Mouse (Mus musculus) MEL (cell line): ENCODE measurements around the gene Add2. TPM values are rescaled to one million over a fixed set of nuclear protein-coding genes. Genes with fewer than 3 reads are reported as not detected.

Experiments
- DNase-seq: peaks from one replicate; pipeline ENCODE4 v3.0.0; 2011; ENCODE audit warnings: low read depth, low spot score
- H3K27ac ChIP-seq: 2 replicates; pipeline ENCODE4 v1.5.1; 2012; ENCODE audit warnings: low read depth, mild to moderate bottlenecking, control low read depth, low read length, moderate library complexity; ENCODE audit not compliant: control insufficient read depth
- H3K27me3 ChIP-seq, 2 experiments: fragments of 150-350 bp in 1 of 2; sonication (generic) in 1 of 2; 2 replicates each; pipeline ENCODE4 v1.6.1; 2012; ENCODE audit warnings: low read length in 2 of 2, mild to moderate bottlenecking in 2 of 2, improper control_type of control experiment in 1 of 2, moderate library complexity in 1 of 2; ENCODE audit not compliant: insufficient read depth in 2 of 2, control insufficient read depth in 1 of 2
- H3K36me3 ChIP-seq, 2 experiments: 2 replicates each; pipeline ENCODE4 v1.6.1; 2012 to 2014; ENCODE audit warnings: low read length in 2 of 2, improper control_type of control experiment in 1 of 2, inconsistent platforms in 1 of 2, mild to moderate bottlenecking in 1 of 2; ENCODE audit not compliant: insufficient read depth in 2 of 2, control insufficient read depth in 1 of 2
- H3K4me1 ChIP-seq, 2 experiments: fragments of 150-350 bp in 1 of 2; sonication (generic) in 1 of 2; 2 replicates each; pipeline ENCODE4 v1.6.1; 2012; ENCODE audit warnings: low read length in 2 of 2, improper control_type of control experiment in 1 of 2, mild to moderate bottlenecking in 1 of 2; ENCODE audit not compliant: insufficient read depth in 2 of 2, control insufficient read depth in 1 of 2
- H3K4me3 ChIP-seq, 2 experiments: fragments of 150-350 bp in 1 of 2; sonication (generic) in 1 of 2; 2 replicates each; pipeline ENCODE4 v1.5.1; 2012; ENCODE audit warnings: low read depth in 2 of 2, low read length in 2 of 2, mild to moderate bottlenecking in 2 of 2, moderate library complexity in 2 of 2, control low read depth in 1 of 2, improper control_type of control experiment in 1 of 2; ENCODE audit not compliant: control insufficient read depth in 1 of 2, insufficient read depth in 1 of 2
- H3K79me2 ChIP-seq: 2 replicates; pipeline ENCODE4 v1.6.1; 2012; ENCODE audit warnings: mild to moderate bottlenecking, low read length, moderate library complexity; ENCODE audit not compliant: control insufficient read depth, poor library complexity, insufficient read depth
- H3K9ac ChIP-seq: 2 replicates; pipeline ENCODE4 v1.6.1; 2012; ENCODE audit warnings: low read depth, mild to moderate bottlenecking, control low read depth, low read length, moderate library complexity; ENCODE audit not compliant: control insufficient read depth, poor library complexity, severe bottlenecking
- H3K9me3 ChIP-seq: fragments of 150-350 bp; sonication (generic); replicated peaks from 2 replicates; pipeline ENCODE4 v1.6.1; 2012; ENCODE audit warnings: mild to moderate bottlenecking, low read length, improper control_type of control experiment, moderate library complexity; ENCODE audit not compliant: insufficient read depth
- CTCF ChIP-seq, 3 experiments: IDR thresholded peaks in 2 of 3; conservative IDR thresholded peaks in 1 of 3; 2 replicates each; pipeline ENCODE4 v1.5.1; 2011 to 2012; ENCODE audit warnings: low read length in 3 of 3, low read depth in 2 of 3, mild to moderate bottlenecking in 2 of 3, improper control_type of control experiment in 1 of 3, inconsistent platforms in 1 of 3, mixed read lengths in 1 of 3, moderate library complexity in 1 of 3; ENCODE audit not compliant: control insufficient read depth in 1 of 3, insufficient read depth in 1 of 3, poor library complexity in 1 of 3, severe bottlenecking in 1 of 3
- EP300 ChIP-seq, 2 experiments: IDR thresholded peaks; 2 replicates each; pipeline ENCODE4 v1.6.1; 2011; ENCODE audit warnings: improper control_type of control experiment in 2 of 2, low read length in 2 of 2, low read depth in 1 of 2, mild to moderate bottlenecking in 1 of 2
- GABPA ChIP-seq: IDR thresholded peaks from 2 replicates; pipeline ENCODE4 v1.6.1; 2012; ENCODE audit warnings: low read depth, mild to moderate bottlenecking, inconsistent platforms, low read length, improper control_type of control experiment, moderate library complexity
- GATA1 ChIP-seq: IDR thresholded peaks from 2 replicates; pipeline ENCODE4 v1.6.1; 2011; ENCODE audit warnings: low read depth, low read length, improper control_type of control experiment
- HCFC1 ChIP-seq: IDR thresholded peaks from 2 replicates; pipeline ENCODE4 v1.6.1; 2012; ENCODE audit warnings: low read depth, mild to moderate bottlenecking, inconsistent platforms, low read length, improper control_type of control experiment, moderate library complexity
- MAFK ChIP-seq: IDR thresholded peaks from 2 replicates; pipeline ENCODE4 v1.6.1; 2011; ENCODE audit warnings: low read depth, mild to moderate bottlenecking, low read length, improper control_type of control experiment, borderline replicate concordance
- MAX ChIP-seq: IDR thresholded peaks from 2 replicates; pipeline ENCODE4 v1.6.1; 2011; ENCODE audit warnings: low read length, improper control_type of control experiment
- MEF2A ChIP-seq: IDR thresholded peaks from 2 replicates; pipeline ENCODE4 v1.6.1; 2014; ENCODE audit warnings: low read depth, mild to moderate bottlenecking, inconsistent platforms, low read length, improper control_type of control experiment; ENCODE audit not compliant: poor library complexity, insufficient replicate concordance, severe bottlenecking; ENCODE audit errors: extremely low read depth
- MYB ChIP-seq: IDR thresholded peaks from 2 replicates; pipeline ENCODE4 v1.6.1; 2011; ENCODE audit warnings: mild to moderate bottlenecking, low read depth, low read length, improper control_type of control experiment
- MYC ChIP-seq: IDR thresholded peaks from 2 replicates; pipeline ENCODE4 v1.6.1; 2011; ENCODE audit warnings: low read depth, mild to moderate bottlenecking, low read length, improper control_type of control experiment, moderate library complexity
- NELFE ChIP-seq: IDR thresholded peaks from 2 replicates; pipeline ENCODE4 v1.6.1; 2011; ENCODE audit warnings: low read depth, low read length, improper control_type of control experiment
- NRF1 ChIP-seq: IDR thresholded peaks from 2 replicates; pipeline ENCODE4 v1.6.1; 2014; ENCODE audit warnings: low read depth, mild to moderate bottlenecking, inconsistent platforms, low read length, improper control_type of control experiment, moderate library complexity; ENCODE audit not compliant: poor library complexity, insufficient read depth, severe bottlenecking
- POLR2A ChIP-seq, 2 experiments: IDR thresholded peaks; 2 replicates each; pipeline ENCODE4 v1.6.1; 2011 to 2012; ENCODE audit warnings: low read length in 2 of 2, mild to moderate bottlenecking in 2 of 2, control low read depth in 1 of 2, improper control_type of control experiment in 1 of 2, low read depth in 1 of 2, moderate library complexity in 1 of 2; ENCODE audit not compliant: control insufficient read depth in 1 of 2, insufficient read depth in 1 of 2, poor library complexity in 1 of 2
- RAD21 ChIP-seq: IDR thresholded peaks from 2 replicates; pipeline ENCODE4 v1.6.1; 2011; ENCODE audit warnings: mild to moderate bottlenecking, low read depth, low read length, improper control_type of control experiment
- SIN3A ChIP-seq: IDR thresholded peaks from 2 replicates; pipeline ENCODE4 v1.6.1; 2012; ENCODE audit warnings: low read length, improper control_type of control experiment, inconsistent platforms
- SMC3 ChIP-seq: IDR thresholded peaks from 2 replicates; pipeline ENCODE4 v1.6.1; 2011; ENCODE audit warnings: low read depth, low read length, improper control_type of control experiment
- TAL1 ChIP-seq: IDR thresholded peaks from 2 replicates; pipeline ENCODE4 v1.6.1; 2012; ENCODE audit warnings: mild to moderate bottlenecking, inconsistent platforms, low read length, moderate library complexity, mixed read lengths
- UBTF ChIP-seq: IDR thresholded peaks from 2 replicates; pipeline ENCODE4 v1.6.1; 2012; ENCODE audit warnings: low read depth, mild to moderate bottlenecking, inconsistent platforms, low read length, improper control_type of control experiment, moderate library complexity, borderline replicate concordance; ENCODE audit not compliant: insufficient read depth
- USF1 ChIP-seq: IDR thresholded peaks from 2 replicates; pipeline ENCODE4 v1.6.1; 2014; ENCODE audit warnings: low read depth, mild to moderate bottlenecking, inconsistent platforms, low read length, improper control_type of control experiment, moderate library complexity
- ZC3H11A ChIP-seq: IDR thresholded peaks from 2 replicates; pipeline ENCODE4 v1.6.1; 2012; ENCODE audit warnings: low read depth, mild to moderate bottlenecking, inconsistent platforms, low read length, improper control_type of control experiment
- ZMIZ1 ChIP-seq: IDR thresholded peaks from 2 replicates; pipeline ENCODE4 v1.6.1; 2012; ENCODE audit warnings: low read depth, mild to moderate bottlenecking, inconsistent platforms, low read length, improper control_type of control experiment, moderate library complexity
- ZNF384 ChIP-seq: IDR thresholded peaks from 2 replicates; pipeline ENCODE4 v1.6.1; 2012; ENCODE audit warnings: low read depth, mild to moderate bottlenecking, inconsistent platforms, low read length, improper control_type of control experiment
- polyA plus RNA-seq, 2 experiments: library from polyadenylated mRNA; stranded (reverse) in 1 of 2; unstranded in 1 of 2; fragments of >175 nt in 1 of 2; fragments of >200 nt in 1 of 2; gene quantifications; 2 replicates each; pipeline versions ENCODE4 v1.2.1 to v1.2.4; 2012; ENCODE audit warnings: low replicate concordance in 2 of 2, low read depth in 1 of 2; ENCODE audit not compliant: insufficient read length in 2 of 2, insufficient read depth in 1 of 2, missing spikeins in 1 of 2
- total RNA-seq: library from RNA; depleted of rRNA; stranded (reverse); fragments of 300-350 nt; gene quantifications from 2 replicates; pipeline ENCODE4 v1.2.3, GENCODE M21; 2012

Add2 gene
- total and polyA plus RNA-seq, 3 experiments, result 85.0 to 191 (median 129) TPM

DNA sequence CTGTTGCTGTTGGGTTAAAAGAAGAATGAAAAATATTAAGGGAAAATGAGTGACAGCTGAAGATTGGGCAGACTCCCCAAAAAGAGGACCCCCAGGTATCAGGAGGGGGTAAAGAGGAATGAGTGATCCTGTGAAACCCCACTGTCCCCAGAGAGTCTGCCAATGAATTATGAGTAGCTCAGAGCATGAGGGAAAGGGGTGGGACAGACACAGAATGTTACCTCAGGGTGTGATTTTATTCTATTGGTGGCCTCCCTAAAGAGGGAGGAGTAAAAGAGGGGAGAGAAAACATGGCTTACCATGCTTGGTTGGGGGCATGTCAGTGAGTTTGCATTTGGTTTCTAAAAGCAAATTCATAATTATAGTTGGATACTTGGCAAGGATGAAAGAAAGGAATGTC lies 50.8 kb downstream of the Add2 start (continued):
- TF ChIP-seq MYC (peak; percentile 71; the same call in 1 of the 2 replicates), ZMIZ1 (peak; percentile 77; the same call in 1 of the 2 replicates), UBTF (no peak), MAX (0 out of 2 replicates have a peak, but pooled peaks have one; percentile 46), EP300 (IDR thresholded peaks at IDR 0.05; ENCODE audit: low read depth in 1 of 2, low read length in 2 of 2) (no peak), MYB (no peak), MEF2A (no peak), RAD21 (no peak), ZNF384 (no peak), GABPA (no peak), POLR2A (IDR thresholded peaks at IDR 0.05; ENCODE audit: control insufficient read depth in 1 of 2, insufficient read depth in 1 of 2, low read depth in 1 of 2, low read length in 2 of 2, poor library complexity in 1 of 2) (peak in 1 of 2 experiments; percentile 54; a peak in 2 of 4 replicates), SIN3A (peak; percentile 88), USF1 (no peak), NRF1 (no peak), MAFK (no peak), GATA1 (no peak)

DNA sequence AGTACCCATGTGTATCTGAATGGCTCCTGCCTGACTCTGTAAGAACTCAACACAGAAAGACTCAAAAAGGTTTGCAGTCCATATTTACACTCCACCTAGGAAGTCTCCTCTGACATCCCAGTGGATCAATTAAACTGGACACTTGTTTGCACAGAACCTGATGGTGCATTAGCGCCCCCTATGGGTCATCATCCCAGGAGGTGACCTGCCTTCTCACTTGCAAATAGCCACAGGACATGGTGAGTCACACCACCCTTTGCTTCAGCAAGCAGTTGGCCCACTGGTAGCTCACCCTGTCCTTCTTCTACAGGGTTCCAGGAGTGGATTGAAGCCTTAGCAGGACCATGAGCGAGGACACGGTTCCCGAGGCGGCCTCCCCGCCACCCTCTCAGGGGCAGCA lies 57.0 kb downstream of the Add2 start:
- Histone ChIP-seq H3K9ac (no peak overlapping the region), H3K79me2 (peaks cover 8% of the 10 kb centered on the region), H3K27ac (no peak overlapping the region), H3K9me3 (no peaks in the 10 kb centered on the region), H3K27me3 (no peaks in the 10 kb centered on the region), H3K4me1 (peaks cover 2 to 10% of the 10 kb centered on the region in 2 experiments; a peak in 3 of 4 replicates), H3K36me3 (peaks cover 10 to 30% of the 10 kb centered on the region in 2 experiments), H3K4me3 (no peak overlapping the region)
- TF ChIP-seq SMC3, result peak; percentile 45
- no peak for TF ChIP-seq MAX
- TF ChIP-seq TAL1, result no peak
- TF ChIP-seq EP300 (IDR thresholded peaks at IDR 0.05; ENCODE audit: low read depth in 1 of 2, low read length in 2 of 2), result no peak
- no peak for TF ChIP-seq HCFC1
- no peak for TF ChIP-seq GATA1
- TF ChIP-seq ZMIZ1, result no peak
- no peak for TF ChIP-seq NRF1
- TF ChIP-seq MAFK, result no peak
- no peak for TF ChIP-seq NELFE
- TF ChIP-seq RAD21, result peak; percentile 50
- TF ChIP-seq CTCF (IDR thresholded peaks at IDR 0.05 in 2 of 3, conservative IDR thresholded peaks at IDR 0.05 in 1 of 3; ENCODE audit: control insufficient read depth in 1 of 3, insufficient read depth in 1 of 3, low read depth in 2 of 3, low read length in 3 of 3, poor library complexity in 1 of 3, severe bottlenecking in 1 of 3), result peak; percentile 72 to 93 (median 79)
- no peak for TF ChIP-seq USF1
- no peak for TF ChIP-seq ZC3H11A
- TF ChIP-seq, all 39 proteins: peak for 3
- peak; percentile 71 for DNase-seq
